Mouse (Mus musculus) cerebellum, postnatal 4 days (tissue): ENCODE data around the gene Lpar1.

Experiments
- DNase-seq, 2 experiments: peaks; one replicate each; pipeline ENCODE4 v3.0.0; 2022; ENCODE audit warnings: low spot score in 2 of 2, mixed read lengths in 1 of 2

The Lpar1 gene

DNA sequence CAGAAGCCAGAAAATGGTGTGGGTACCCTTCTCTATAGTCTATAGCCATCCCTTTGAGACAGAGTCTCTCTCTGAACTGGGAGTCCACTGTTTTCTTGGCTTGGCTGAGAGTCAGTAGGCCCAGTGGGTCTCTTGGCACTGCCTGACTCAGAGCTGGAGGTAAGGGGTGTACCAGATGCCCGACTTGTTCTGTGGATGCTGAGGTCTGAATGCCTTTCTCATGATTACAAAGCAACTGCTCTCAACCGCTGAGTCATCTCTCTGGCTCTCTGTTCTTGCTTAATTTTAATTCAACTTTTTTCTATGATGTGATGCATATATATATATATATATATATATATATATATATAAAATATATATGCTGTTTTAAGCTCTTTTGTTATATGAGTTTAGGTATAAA is 91.1 kb downstream of the Lpar1 start:
- DNase-seq, result no peak

DNA sequence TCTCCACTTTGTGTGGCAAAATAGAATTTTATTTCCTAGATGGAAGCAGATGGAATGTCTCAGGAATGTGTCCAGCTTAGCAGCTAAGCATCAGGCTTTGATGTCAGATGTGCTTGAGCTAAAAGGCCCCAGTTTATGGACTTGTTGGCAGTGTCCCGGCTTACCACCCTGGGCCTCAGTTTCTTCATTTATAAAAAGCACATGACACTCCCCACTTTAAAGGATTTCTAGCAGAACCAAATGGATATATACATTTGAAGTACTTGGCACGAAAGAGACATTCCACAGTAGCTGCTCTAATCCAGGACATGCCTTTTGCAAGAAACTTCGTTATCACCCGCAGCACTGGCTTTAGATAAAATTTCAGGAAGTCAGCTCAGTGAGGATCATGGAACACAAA is 100.4 kb downstream of the Lpar1 start:
- no peak for DNase-seq

DNA sequence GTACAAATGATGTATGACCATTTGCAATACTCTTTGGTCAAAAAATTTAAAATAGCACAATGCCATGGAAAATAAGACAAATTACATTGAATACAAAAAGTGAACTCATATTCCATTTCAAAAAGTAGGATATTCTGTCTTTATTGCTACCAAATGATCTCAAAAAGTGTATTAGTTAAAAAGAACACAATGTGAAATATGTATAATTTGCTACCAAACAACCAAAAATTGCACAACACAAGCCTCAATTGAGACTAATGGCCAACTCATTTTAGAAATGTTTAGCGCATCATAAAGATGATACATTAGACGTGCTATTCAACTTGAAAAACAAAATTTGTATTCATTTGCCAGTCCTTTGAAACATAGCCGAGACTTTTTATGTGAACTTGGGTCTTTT is 104.9 kb downstream of the Lpar1 start:
- DNase-seq, result no peak

- no peak for DNase-seq
Measured at GRCm38 (mm10) chr4:58447841-58448240, 105.9 kb downstream of the Lpar1 start.

GRCm38 (mm10) chr4:58445846-58446245 is 107.9 kb downstream of the Lpar1 start:
- DNase-seq, result no peak

DNA sequence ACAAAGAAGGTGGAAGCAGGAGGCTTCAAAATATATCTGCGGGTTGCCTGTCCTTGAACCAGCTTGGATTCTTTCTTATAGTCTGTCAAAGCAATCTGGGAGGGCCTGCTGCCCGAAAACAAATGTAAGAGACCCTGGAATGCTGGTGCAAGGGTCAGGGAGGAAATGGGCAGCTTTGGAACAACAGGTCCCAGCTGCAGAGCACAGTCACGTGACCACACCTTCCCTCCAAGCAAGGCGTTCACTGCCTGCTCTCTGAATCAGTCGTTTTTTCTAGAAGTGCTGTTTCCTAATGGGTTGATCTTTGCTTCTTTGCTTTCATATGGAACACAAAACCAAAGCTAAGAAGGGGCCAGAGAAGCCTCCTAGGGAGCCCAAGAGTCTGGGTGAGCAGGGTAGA is 111.4 kb downstream of the Lpar1 start:
- no peak for DNase-seq

- no peak for DNase-seq
Measured at GRCm38 (mm10) chr4:58438654-58439053, 115.0 kb downstream of the Lpar1 start.

DNA sequence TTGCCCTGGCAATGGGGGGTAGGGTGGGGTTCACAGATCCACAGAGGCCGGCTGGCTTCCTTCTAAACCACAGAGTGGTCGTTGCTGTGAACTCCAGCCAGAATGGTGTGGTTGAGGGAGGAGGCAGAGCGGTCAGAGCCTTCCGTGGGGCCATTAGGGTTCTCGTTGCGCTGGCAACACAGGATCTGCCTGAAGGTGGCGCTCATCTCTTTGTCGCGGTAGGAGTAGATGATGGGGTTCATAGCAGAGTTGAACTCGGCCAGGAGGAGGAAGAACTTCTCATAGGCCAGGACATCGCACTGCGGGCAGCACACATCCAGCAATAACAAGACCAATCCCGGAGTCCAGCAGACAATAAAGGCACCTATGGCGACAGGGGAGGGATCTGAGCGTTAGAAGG is 116.4 kb downstream of the Lpar1 start:
- no peak for DNase-seq

GRCm38 (mm10) chr4:58423276-58423930 is 130.3 kb downstream of the Lpar1 start:
- DNase-seq, result no peak

DNA sequence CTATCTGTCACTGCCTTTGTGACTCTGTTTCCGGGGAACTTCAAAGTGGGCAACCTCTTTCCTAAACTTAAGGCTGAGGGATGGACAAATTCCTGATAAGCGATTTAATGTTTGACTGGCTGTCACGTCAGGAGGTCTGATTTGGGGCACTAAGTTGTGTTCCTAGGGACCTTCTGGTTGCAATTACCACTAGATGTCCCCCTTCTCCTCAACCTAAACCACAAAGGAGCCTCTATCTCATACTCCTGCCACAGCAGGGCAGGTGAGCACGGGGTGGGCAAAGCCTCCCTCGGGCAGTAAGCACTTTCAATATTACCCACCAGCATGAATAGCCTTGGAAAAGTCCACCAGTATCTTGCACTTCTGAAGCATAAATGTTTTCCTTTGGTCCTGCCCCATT is 134.5 kb downstream of the Lpar1 start:
- no peak for DNase-seq

GRCm38 (mm10) chr4:58417319-58417718 is 136.4 kb downstream of the Lpar1 start:
- DNase-seq, result no peak

GRCm38 (mm10) chr4:58415537-58415936 is 138.2 kb downstream of the Lpar1 start:
- DNase-seq, result no peak

- DNase-seq, result no peak
Measured at GRCm38 (mm10) chr4:58413188-58414185, 140.2 kb downstream of the Lpar1 start.

DNA sequence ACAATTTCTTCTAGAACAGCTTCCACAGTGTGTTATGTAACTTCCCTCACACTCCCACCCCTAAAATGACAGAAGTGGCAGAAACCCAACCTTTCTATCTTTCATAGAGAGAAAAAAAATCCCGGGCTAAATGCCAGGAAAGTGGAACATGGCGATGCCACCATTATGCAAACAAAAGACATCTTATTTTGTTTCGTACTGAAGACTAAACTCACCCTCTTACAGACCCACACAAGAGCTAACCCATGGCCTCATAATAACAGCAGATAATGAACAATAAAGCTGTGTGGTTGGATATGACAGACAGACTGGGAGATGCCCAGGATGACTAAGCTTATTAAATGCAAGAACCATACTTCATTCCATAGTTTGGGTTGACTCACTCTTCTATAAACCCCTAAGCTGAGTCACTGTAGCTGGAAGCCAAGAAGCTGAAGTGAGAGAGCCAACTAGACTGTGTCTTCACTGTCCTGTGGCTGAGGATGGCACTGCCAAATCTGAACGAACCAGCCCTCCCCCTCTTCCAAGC is 151.7 kb downstream of the Lpar1 start:
- no peak for DNase-seq

DNA sequence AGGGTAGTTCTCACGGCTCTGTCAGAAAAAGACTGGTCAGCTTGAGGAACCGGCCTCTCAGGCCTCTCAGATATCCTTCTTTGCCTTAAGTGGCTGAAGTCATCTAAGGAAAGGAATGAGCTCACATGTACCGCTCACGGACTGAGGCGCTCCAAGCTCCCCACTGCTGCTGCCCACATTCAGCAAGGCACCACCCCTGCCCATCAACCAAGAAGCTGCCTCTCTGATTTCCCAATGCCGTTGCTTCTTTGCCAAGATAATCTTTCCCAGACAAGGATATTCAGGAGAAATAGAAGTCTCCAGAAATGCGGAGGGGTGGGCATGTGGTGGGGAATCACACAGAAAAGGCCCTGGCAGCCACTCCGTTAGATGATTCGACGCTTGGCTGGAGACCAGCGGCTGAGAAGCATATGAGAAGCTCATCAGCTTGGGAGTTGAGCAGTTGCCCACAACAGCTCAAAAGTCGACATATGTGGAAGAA is 152.8 kb downstream of the Lpar1 start:
- DNase-seq, result peak; percentile 28 to 63
